In the genomic region with DNA sequence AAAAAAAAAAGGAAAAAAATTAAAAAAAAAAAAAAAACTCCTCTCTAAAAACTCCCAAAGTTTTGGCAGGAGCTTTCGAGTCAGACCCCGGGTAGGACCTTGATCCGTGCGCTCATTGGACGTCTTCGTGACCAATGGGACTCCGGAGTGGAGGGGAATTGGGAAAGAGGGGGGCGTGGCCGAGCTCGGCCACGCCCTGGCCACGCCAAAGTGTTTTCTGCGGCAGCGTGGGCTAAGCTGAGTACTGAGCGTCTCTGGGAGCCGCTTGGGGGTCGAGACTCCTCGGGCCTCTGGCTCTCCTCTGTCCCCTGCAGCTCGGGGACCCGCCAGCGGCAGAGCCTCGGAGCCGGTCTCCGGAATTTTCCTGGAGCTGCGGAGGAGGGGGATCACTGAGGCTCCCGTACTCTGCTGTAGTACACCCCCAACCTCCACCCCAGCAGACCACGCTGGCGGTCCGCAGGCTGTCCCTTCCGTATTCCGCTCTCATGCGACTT, we compare ENCODE assay signal across 8 mouse cellular contexts. TPM values are rescaled to one million over a fixed set of nuclear protein-coding genes. Genes with fewer than 3 reads are reported as not detected.
DNase-seq lines count a peak whose midpoint lies in the region; ATAC-seq and TF ChIP-seq lines count a peak whose summit lies in the region.

Gene Hlx, minus strand, starts transcription at position 64 of the 494 bp plus-strand sequence.

- H3K36me3 ChIP-seq in embryonic facial prominence, embryonic 12.5 days: no peaks in the 10 kb centered on the region
- H3K36me3 ChIP-seq in heart, embryonic 10.5 days: no peaks in the 10 kb centered on the region
- no peaks in the 10 kb centered on the region for H3K36me3 ChIP-seq in kidney, embryonic 15.5 days
- peaks cover 2% of the 10 kb centered on the region; the same call in 1 of the 2 replicates for H3K36me3 ChIP-seq in small intestine, adult 2 months (ENCODE audit: control insufficient read depth, insufficient read depth, low read length)

- under 1% methylated on average over 32 of the region's 32 CpGs for WGBS in embryonic facial prominence, embryonic 12.5 days
- WGBS in heart, embryonic 10.5 days: under 1% methylated on average over 32 of the region's 32 CpGs
- WGBS in kidney, embryonic 15.5 days: under 1% methylated on average over 32 of the region's 32 CpGs
- WGBS in small intestine, adult 2 months: 2% methylated on average over 32 of the region's 32 CpGs

- peak within 1 kb of the TSS; percentile 79 for H3K4me2 ChIP-seq in embryonic facial prominence, embryonic 12.5 days (replicated peaks)
- H3K4me2 ChIP-seq in kidney, embryonic 15.5 days: peak within 1 kb of the TSS; percentile 96

- H3K4me3 ChIP-seq in embryonic facial prominence, embryonic 12.5 days: peak within 1 kb of the TSS; percentile 44
- peak within 1 kb of the TSS; percentile 68 for H3K4me3 ChIP-seq in heart, embryonic 10.5 days
- H3K4me3 ChIP-seq in kidney, embryonic 15.5 days (replicated peaks): peak within 1 kb of the TSS; percentile 61
- H3K4me3 ChIP-seq in small intestine, adult 2 months (ENCODE audit: low read depth, low read length): peak within 1 kb of the TSS; percentile 72

- H3K9ac ChIP-seq in embryonic facial prominence, embryonic 12.5 days: peak within 1 kb of the TSS; percentile 28
- peak within 1 kb of the TSS; percentile 59 for H3K9ac ChIP-seq in kidney, embryonic 15.5 days

- H3K27me3 ChIP-seq in embryonic facial prominence, embryonic 12.5 days: peaks cover 81% of the 10 kb centered on the region
- H3K27me3 ChIP-seq in heart, embryonic 10.5 days (ENCODE audit: insufficient read depth, poor library complexity, severe bottlenecking): peaks cover 92% of the 10 kb centered on the region
- H3K27me3 ChIP-seq in kidney, embryonic 15.5 days: peaks cover 95% of the 10 kb centered on the region
- H3K27me3 ChIP-seq in small intestine, adult 2 months (ENCODE audit: control insufficient read depth, insufficient read depth, low read length): peaks cover 73% of the 10 kb centered on the region

- no peak for TF ChIP-seq POLR2A in small intestine, adult 2 months (IDR thresholded peaks at IDR 0.05; ENCODE audit: low read depth, low read length)

- TF ChIP-seq CTCF in small intestine, adult 2 months (IDR thresholded peaks at IDR 0.05; ENCODE audit: extremely low read depth, insufficient read length, insufficient replicate concordance, low read depth, low read length): no peak

- H3K27ac ChIP-seq in embryonic facial prominence, embryonic 12.5 days: peak within 1 kb of the TSS; percentile 57
- H3K27ac ChIP-seq in heart, embryonic 10.5 days: peak within 1 kb of the TSS; percentile 73
- peak within 1 kb of the TSS; percentile 88 for H3K27ac ChIP-seq in kidney, embryonic 15.5 days
- H3K27ac ChIP-seq in small intestine, adult 2 months (ENCODE audit: insufficient read depth, low read depth, low read length): peak within 1 kb of the TSS; percentile 75

- H3K9me3 ChIP-seq in embryonic facial prominence, embryonic 12.5 days: no peaks in the 10 kb centered on the region
- no peaks in the 10 kb centered on the region for H3K9me3 ChIP-seq in heart, embryonic 10.5 days
- H3K9me3 ChIP-seq in kidney, embryonic 15.5 days (replicated peaks): no peaks in the 10 kb centered on the region

- DNase-seq in 3134 (ENCODE audit: extremely low read depth, insufficient read length, low spot score) (peak; percentile 98), R1 (ENCODE audit: low read depth, low spot score) (peak; percentile 95)
- DNase-seq in heart, embryonic 10.5 days (ENCODE audit: low spot score): peak; percentile 93
- peak; percentile 87 for DNase-seq in lung, postnatal 25 days (ENCODE audit: low spot score)
- no peak for DNase-seq in ovary, postnatal 10 days (ENCODE audit: low spot score)

- peaks cover 6% of the 10 kb centered on the region; the same call in 1 of the 2 replicates for H3K4me1 ChIP-seq in embryonic facial prominence, embryonic 12.5 days
- H3K4me1 ChIP-seq in heart, embryonic 10.5 days: peaks cover 29% of the 10 kb centered on the region
- peaks cover 37% of the 10 kb centered on the region for H3K4me1 ChIP-seq in kidney, embryonic 15.5 days
- peaks cover 4% of the 10 kb centered on the region; the same call in 1 of the 2 replicates for H3K4me1 ChIP-seq in small intestine, adult 2 months (ENCODE audit: control insufficient read depth, insufficient read depth, insufficient read length, low read length)

- ATAC-seq in embryonic facial prominence, embryonic 12.5 days (ENCODE audit: insufficient number of reproducible peaks, insufficient read depth, low FRiP score, low TSS enrichment): peak; percentile 88
- ATAC-seq in kidney, embryonic 15.5 days (replicated peaks; ENCODE audit: low FRiP score): peak; percentile 86

RNA-seq across cellular contexts. Expression of gene Hlx, which starts in this region (rescaled TPM):
- 8.4 and 9.7 TPM in 2 replicates for polyA plus RNA-seq in embryonic facial prominence, embryonic 12.5 days (2016; fragmentation: Nextera tagmentation; extraction: Ambion mirVana)
- polyA plus RNA-seq in heart, embryonic 10.5 days (2016; fragmentation: Nextera tagmentation; extraction: Ambion mirVana): 3.1 and 19.4 TPM in 2 replicates
- polyA plus RNA-seq in kidney, embryonic 15.5 days (2015; fragmentation: Nextera tagmentation; extraction: Ambion mirVana): 16.6 and 18.5 TPM in 2 replicates
- polyA plus RNA-seq in small intestine, adult 2 months (2012; rRNA removed): 12.2 and 18.4 TPM in 2 replicates
